Mouse (Mus musculus): Measurements from ENCODE around the gene Ifrd2.

Ifrd2 gene

GRCm38 (mm10) chr9:107586974-107587832 lies at the start of gene Ifrd2:
Gene Ifrd2 (plus strand): TSS chr9:107587642.
- in situ Hi-C loops (cut with MseI, MboI): no loop called here

GRCm38 (mm10) chr9:107538231-107538630 lies 49.2 kb upstream of the Ifrd2 start:
- in situ Hi-C loops (cut with MseI, MboI): no loop called here

DNA sequence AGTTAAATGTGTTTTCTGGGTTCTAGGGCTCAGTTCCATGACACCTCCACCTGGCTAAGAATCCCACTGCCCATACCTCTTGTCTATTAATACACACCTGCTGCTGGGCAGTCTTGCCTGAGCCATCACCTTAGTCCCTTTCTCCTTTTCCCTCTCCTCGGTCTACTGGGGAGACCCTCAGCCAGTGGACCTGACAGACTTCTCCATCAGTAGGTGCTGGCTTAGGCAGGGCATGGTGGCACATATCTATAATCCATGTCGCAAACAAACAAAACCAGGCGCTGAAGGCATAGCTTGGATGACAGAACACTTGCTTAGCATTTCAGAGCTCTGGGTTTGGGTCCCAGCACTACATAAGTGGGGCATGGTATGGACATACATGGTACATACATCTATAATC lies 48.7 kb upstream of the Ifrd2 start:
- in situ Hi-C loops (cut with MseI, MboI): no loop called here

- in situ Hi-C loops (cut with MseI, MboI): no loop called here
Measured at GRCm38 (mm10) chr9:107539940-107540339, 47.5 kb upstream of the Ifrd2 start.

DNA sequence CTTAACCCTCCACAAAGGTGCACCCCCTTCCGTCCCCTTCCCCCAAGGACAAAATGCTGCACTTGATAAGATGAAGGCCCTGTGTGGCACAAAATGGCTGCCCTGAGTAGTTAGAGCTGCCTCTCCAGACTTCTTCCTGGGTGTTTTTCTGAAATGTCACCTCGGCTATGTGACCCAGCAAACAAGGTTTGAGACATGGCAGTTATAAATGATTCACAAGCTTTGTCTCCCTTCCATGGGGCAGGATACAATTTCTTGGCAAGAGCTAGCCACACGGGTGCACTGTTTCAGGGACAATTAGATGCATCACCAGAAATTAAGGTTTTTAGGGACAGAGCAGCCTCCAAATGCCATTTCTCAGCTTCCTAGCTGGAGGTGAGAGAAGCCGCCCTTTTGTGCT lies 47.0 kb upstream of the Ifrd2 start:
- in situ Hi-C loops (cut with MseI, MboI): no loop called here

GRCm38 (mm10) chr9:107541005-107541404 lies 46.4 kb upstream of the Ifrd2 start:
- in situ Hi-C loops (cut with MseI, MboI): no loop called here

DNA sequence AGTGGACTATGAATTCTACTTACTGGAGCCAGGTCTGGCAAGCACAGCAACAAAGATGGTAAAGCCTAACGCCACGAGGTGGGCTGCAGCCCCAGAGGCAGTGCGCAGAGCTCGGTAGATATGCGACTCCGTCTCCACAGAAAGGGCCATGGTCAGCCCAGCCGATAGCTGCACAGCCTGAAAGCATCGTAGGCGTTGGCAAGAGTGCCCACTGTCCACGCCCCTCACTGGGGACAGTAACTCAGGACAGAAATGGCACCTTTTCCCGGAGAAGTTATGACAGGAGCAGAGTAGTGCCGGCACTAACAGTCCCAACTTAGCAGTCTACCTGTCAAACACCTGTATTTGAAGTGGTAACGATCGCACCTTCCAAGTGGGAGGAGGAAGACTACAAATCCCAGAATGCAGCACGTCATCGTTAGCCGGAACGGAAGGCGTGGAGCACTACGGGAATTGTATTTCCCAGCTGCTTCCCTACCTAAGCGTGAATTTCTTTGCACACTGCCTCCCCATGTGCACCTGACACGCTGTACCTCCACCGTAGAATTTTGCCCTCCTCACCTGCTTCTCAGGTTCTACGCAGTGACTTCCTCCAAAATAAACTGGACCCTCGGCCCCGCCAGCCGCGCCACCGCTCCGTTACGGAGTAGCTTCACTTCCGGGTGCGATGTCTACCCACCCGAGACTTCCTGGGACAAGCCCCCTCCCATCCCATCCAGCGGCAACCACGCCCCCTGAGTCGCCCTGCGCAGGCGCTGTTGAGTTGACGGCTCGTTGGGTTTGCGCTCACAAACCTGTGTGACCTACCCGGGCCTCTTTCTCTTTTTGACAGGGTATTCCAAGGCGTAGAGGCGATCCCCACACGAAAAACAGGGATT lies 45.7 kb upstream of the Ifrd2 start, which contains the start of the genes Cyb561d2 and Nprl2:
Gene Cyb561d2 (minus strand): TSS at position 720 of the 878 bp plus-strand sequence.
Gene Nprl2 (plus strand): TSS at position 753 of the 878 bp plus-strand sequence.
- in situ Hi-C loops (cut with MseI, MboI): no loop called here

DNA sequence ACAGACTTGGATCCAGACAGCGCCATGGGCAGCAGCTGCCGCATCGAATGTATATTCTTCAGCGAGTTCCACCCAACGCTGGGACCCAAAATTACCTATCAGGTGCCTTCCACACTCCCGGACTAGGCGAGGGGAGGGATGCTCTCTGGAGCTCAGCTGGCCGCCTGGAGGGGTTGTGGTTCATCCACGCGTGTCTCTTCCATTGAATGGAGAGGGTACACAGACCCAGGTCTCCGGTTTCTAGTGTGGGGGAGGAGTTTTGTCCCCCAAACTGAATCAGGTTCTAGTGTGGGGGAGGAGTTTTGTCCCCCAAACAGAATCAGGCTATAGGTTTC lies 45.1 kb upstream of the Ifrd2 start:
- in situ Hi-C loops (cut with MseI, MboI): no loop called here

DNA sequence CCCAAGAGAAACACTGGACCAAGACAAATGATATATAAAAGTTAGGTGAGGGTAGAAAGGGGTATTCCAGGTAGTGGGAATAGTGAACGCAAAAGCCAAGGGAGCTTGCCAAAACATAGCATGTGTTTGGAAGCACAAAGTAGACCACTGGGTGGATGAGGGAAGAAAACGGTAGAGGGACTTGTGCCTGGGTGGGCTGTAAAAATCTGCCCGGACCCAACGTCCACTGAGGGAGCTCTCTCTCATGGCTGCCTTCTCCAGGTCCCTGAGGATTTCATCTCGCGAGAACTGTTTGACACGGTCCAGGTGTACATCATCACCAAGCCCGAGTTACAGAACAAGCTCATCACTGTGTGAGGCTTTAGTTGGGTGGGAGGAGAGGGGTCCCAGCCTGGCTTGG lies 44.7 kb upstream of the Ifrd2 start:
- in situ Hi-C loops (cut with MseI, MboI): no loop called here

DNA sequence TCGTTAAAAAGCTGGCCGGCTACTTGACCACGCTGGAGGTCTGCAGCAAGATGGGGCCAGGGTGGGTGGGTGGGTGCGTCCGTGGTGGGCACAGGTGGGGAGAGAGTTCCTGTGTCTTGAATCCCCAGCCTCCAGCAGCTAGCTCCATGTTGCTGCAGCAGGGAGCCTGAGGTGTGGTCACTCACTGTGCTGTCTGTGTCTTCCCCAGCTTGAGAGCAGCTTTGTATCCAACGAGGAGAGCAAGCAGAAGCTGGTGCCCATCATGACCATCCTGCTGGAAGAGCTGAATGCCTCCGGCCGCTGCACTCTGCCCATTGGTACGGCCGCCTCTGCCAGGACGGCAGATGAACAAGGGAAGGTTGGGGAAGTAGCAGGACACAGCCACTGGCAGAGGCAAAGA lies 44.1 kb upstream of the Ifrd2 start:
- in situ Hi-C loops (cut with MseI, MboI): no loop called here

DNA sequence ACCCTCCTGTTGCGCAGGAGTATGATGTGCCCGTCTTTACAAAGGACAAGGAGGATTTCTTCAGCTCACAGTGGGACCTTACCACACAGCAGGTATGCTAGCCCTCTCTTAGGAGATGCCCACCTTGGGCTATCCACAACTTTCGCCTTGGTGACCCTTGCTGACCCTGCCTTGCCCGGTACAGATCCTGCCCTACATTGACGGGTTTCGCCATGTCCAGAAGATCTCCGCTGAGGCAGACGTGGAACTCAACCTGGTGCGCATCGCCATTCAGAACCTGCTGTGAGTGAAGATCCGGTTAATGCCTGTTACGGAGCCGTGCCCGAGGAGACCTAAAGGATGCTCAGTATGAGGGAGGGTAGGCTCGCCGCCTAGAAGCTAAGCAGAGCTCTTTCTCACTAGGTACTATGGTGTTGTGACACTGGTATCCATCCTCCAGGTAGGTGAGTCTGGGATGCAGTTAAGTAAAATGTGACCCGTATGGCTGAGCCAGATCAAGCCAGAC lies 43.2 kb upstream of the Ifrd2 start:
- in situ Hi-C loops (cut with MseI, MboI): no loop called here

GRCm38 (mm10) chr9:107544729-107545128 lies 42.7 kb upstream of the Ifrd2 start:
- in situ Hi-C loops (cut with MseI, MboI): no loop called here

GRCm38 (mm10) chr9:107545199-107545598 lies 42.2 kb upstream of the Ifrd2 start:
- in situ Hi-C loops (cut with MseI, MboI): no loop called here

GRCm38 (mm10) chr9:107545602-107546001 lies 41.8 kb upstream of the Ifrd2 start:
- in situ Hi-C loops (cut with MseI, MboI): no loop called here

DNA sequence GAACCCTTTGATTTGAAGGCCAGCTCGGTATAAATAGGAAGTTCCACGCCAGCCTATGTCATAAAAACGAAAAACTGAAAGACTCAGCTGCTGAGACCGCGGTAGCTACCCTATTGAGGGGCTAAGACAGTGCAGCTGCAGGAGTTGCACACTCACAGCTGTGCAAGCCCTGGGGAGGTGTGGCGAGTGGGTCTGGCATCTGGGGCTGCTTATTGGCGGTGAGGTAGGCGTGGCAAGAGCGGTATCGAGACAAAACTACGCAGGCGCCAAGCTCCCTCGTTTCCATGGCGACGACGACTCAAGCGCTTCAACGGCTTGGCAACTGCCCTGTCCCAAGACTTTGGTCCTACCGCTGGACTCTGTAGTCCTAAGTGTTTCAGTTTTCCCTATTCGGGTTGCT lies 40.4 kb upstream of the Ifrd2 start, which contains the start of gene Zmynd10:
Gene Zmynd10 (plus strand): TSS at position 273 of the 400 bp plus-strand sequence.
- in situ Hi-C loops (cut with MseI, MboI): no loop called here

DNA sequence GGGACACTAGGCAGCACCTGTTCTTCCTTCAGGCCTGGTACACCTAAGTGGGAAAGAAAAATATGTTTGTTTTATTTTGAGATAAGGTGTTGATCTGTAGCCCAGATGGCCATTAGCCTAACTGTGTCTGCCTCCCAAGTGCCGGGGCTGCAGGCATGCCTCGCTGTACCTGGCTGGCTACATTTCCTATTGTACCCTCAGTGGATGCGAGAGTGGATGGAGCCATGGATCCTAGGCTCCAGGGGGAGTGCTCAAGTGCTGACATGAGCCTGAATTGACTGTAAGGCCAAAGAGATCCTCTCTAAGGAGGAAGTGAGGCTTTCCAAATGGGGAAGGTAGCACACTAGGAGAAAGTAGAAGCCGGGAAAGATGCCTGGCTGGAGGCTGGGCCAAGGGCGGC lies 39.5 kb upstream of the Ifrd2 start:
- in situ Hi-C loops (cut with MseI, MboI): no loop called here

- in situ Hi-C loops (cut with MseI, MboI): no loop called here
Measured at GRCm38 (mm10) chr9:107548820-107549219, 38.6 kb upstream of the Ifrd2 start.

DNA sequence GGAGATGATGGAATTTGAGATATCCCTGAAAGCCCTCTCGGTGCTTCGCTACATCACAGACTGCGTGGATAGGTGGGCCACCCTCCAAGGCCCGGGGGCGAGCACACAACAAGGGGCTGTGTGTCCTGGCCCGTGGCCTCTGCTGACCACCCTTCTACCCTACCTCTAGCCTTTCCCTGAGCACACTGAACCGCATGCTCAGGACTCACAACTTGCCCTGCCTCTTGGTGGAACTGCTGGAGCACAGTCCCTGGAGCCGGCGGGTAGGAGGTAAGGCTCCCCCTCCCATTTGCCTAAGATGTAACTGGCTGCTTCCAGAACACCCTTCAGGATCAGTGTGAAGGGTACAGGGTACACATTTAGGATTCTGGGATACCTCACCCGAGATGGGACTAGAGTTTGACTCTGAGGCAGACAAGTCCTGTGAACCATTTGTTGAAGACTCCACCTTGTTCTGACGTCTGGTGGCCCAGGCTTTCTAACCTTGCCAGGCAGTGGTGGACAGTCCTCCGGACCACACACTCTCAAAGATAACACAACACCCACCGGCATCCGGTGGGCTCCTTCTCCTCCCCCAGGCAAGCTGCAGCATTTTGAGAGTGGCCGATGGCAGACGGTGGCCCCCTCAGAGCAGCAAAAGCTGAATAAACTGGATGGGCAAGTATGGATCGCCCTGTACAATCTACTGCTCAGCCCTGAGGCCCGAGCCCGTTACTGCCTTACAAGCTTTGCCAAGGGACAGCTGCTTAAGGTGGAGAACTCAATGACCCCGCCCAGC lies 38.0 kb upstream of the Ifrd2 start:
- in situ Hi-C loops (cut with MseI, MboI): no loop called here

GRCm38 (mm10) chr9:107550491-107551116 lies 36.8 kb upstream of the Ifrd2 start:
- in situ Hi-C loops (cut with MseI, MboI): no loop called here

GRCm38 (mm10) chr9:107551117-107551889 lies 36.1 kb upstream of the Ifrd2 start, which contains the start of gene Rassf1:
Gene Rassf1 (plus strand): TSS chr9:107551555.
- in situ Hi-C loops (cut with MseI, MboI): no loop called here

Data from mouse trophoblast stem cell (cell line).